Mouse (Mus musculus) MEL (cell line): ENCODE measurements around the gene Cdkn1b. TPM values are rescaled to one million over a fixed set of nuclear protein-coding genes. Genes with fewer than 3 reads are reported as not detected.

ENCODE experiments used
- DNase-seq: peaks from one replicate; pipeline ENCODE4 v3.0.0; 2011; ENCODE audit warnings: low read depth, low spot score
- H3K27ac ChIP-seq: 2 replicates; pipeline ENCODE4 v1.5.1; 2012; ENCODE audit warnings: low read depth, mild to moderate bottlenecking, control low read depth, low read length, moderate library complexity; ENCODE audit not compliant: control insufficient read depth
- H3K27me3 ChIP-seq, 2 experiments: fragments of 150-350 bp in 1 of 2; sonication (generic) in 1 of 2; 2 replicates each; pipeline ENCODE4 v1.6.1; 2012; ENCODE audit warnings: low read length in 2 of 2, mild to moderate bottlenecking in 2 of 2, improper control_type of control experiment in 1 of 2, moderate library complexity in 1 of 2; ENCODE audit not compliant: insufficient read depth in 2 of 2, control insufficient read depth in 1 of 2
- H3K36me3 ChIP-seq, 2 experiments: 2 replicates each; pipeline ENCODE4 v1.6.1; 2012 to 2014; ENCODE audit warnings: low read length in 2 of 2, improper control_type of control experiment in 1 of 2, inconsistent platforms in 1 of 2, mild to moderate bottlenecking in 1 of 2; ENCODE audit not compliant: insufficient read depth in 2 of 2, control insufficient read depth in 1 of 2
- H3K4me1 ChIP-seq, 2 experiments: fragments of 150-350 bp in 1 of 2; sonication (generic) in 1 of 2; 2 replicates each; pipeline ENCODE4 v1.6.1; 2012; ENCODE audit warnings: low read length in 2 of 2, improper control_type of control experiment in 1 of 2, mild to moderate bottlenecking in 1 of 2; ENCODE audit not compliant: insufficient read depth in 2 of 2, control insufficient read depth in 1 of 2
- H3K4me3 ChIP-seq, 2 experiments: fragments of 150-350 bp in 1 of 2; sonication (generic) in 1 of 2; 2 replicates each; pipeline ENCODE4 v1.5.1; 2012; ENCODE audit warnings: low read depth in 2 of 2, low read length in 2 of 2, mild to moderate bottlenecking in 2 of 2, moderate library complexity in 2 of 2, control low read depth in 1 of 2, improper control_type of control experiment in 1 of 2; ENCODE audit not compliant: control insufficient read depth in 1 of 2, insufficient read depth in 1 of 2
- H3K79me2 ChIP-seq: 2 replicates; pipeline ENCODE4 v1.6.1; 2012; ENCODE audit warnings: mild to moderate bottlenecking, low read length, moderate library complexity; ENCODE audit not compliant: control insufficient read depth, poor library complexity, insufficient read depth
- H3K9ac ChIP-seq: 2 replicates; pipeline ENCODE4 v1.6.1; 2012; ENCODE audit warnings: low read depth, mild to moderate bottlenecking, control low read depth, low read length, moderate library complexity; ENCODE audit not compliant: control insufficient read depth, poor library complexity, severe bottlenecking
- H3K9me3 ChIP-seq: fragments of 150-350 bp; sonication (generic); replicated peaks from 2 replicates; pipeline ENCODE4 v1.6.1; 2012; ENCODE audit warnings: mild to moderate bottlenecking, low read length, improper control_type of control experiment, moderate library complexity; ENCODE audit not compliant: insufficient read depth
- BHLHE40 ChIP-seq: IDR thresholded peaks from 2 replicates; pipeline ENCODE4 v1.6.1; 2012; ENCODE audit warnings: low read depth, mild to moderate bottlenecking, inconsistent platforms, low read length, improper control_type of control experiment, borderline replicate concordance
- CHD2 ChIP-seq: IDR thresholded peaks from 2 replicates; pipeline ENCODE4 v1.6.1; 2011; ENCODE audit warnings: low read length, improper control_type of control experiment
- E2F4 ChIP-seq: IDR thresholded peaks from 2 replicates; pipeline ENCODE4 v1.6.1; 2011; ENCODE audit warnings: low read depth, low read length, improper control_type of control experiment, borderline replicate concordance
- ELF1 ChIP-seq: IDR thresholded peaks from 2 replicates; pipeline ENCODE4 v1.6.1; 2014; ENCODE audit warnings: low read depth, mild to moderate bottlenecking, inconsistent platforms, low read length, improper control_type of control experiment, moderate library complexity
- EP300 ChIP-seq, 2 experiments: IDR thresholded peaks; 2 replicates each; pipeline ENCODE4 v1.6.1; 2011; ENCODE audit warnings: improper control_type of control experiment in 2 of 2, low read length in 2 of 2, low read depth in 1 of 2, mild to moderate bottlenecking in 1 of 2
- ETS1 ChIP-seq: IDR thresholded peaks from 2 replicates; pipeline ENCODE4 v1.6.1; 2012; ENCODE audit warnings: low read depth, mild to moderate bottlenecking, inconsistent platforms, low read length, improper control_type of control experiment, moderate library complexity
- GATA1 ChIP-seq: IDR thresholded peaks from 2 replicates; pipeline ENCODE4 v1.6.1; 2011; ENCODE audit warnings: low read depth, low read length, improper control_type of control experiment
- JUND ChIP-seq: IDR thresholded peaks from 2 replicates; pipeline ENCODE4 v1.6.1; 2011; ENCODE audit warnings: low read depth, mild to moderate bottlenecking, improper control_type of control experiment, low read length
- MAZ ChIP-seq: IDR thresholded peaks from 2 replicates; pipeline ENCODE4 v1.6.1; 2012; ENCODE audit warnings: low read depth, mild to moderate bottlenecking, inconsistent platforms, low read length, improper control_type of control experiment
- MXI1 ChIP-seq: IDR thresholded peaks from 2 replicates; pipeline ENCODE4 v1.6.1; 2011; ENCODE audit warnings: mild to moderate bottlenecking, low read depth, low read length, improper control_type of control experiment
- MYB ChIP-seq: IDR thresholded peaks from 2 replicates; pipeline ENCODE4 v1.6.1; 2011; ENCODE audit warnings: mild to moderate bottlenecking, low read depth, low read length, improper control_type of control experiment
- MYC ChIP-seq: IDR thresholded peaks from 2 replicates; pipeline ENCODE4 v1.6.1; 2011; ENCODE audit warnings: low read depth, mild to moderate bottlenecking, low read length, improper control_type of control experiment, moderate library complexity
- NELFE ChIP-seq: IDR thresholded peaks from 2 replicates; pipeline ENCODE4 v1.6.1; 2011; ENCODE audit warnings: low read depth, low read length, improper control_type of control experiment
- NRF1 ChIP-seq: IDR thresholded peaks from 2 replicates; pipeline ENCODE4 v1.6.1; 2014; ENCODE audit warnings: low read depth, mild to moderate bottlenecking, inconsistent platforms, low read length, improper control_type of control experiment, moderate library complexity; ENCODE audit not compliant: poor library complexity, insufficient read depth, severe bottlenecking
- POLR2A ChIP-seq, 2 experiments: IDR thresholded peaks; 2 replicates each; pipeline ENCODE4 v1.6.1; 2011 to 2012; ENCODE audit warnings: low read length in 2 of 2, mild to moderate bottlenecking in 2 of 2, control low read depth in 1 of 2, improper control_type of control experiment in 1 of 2, low read depth in 1 of 2, moderate library complexity in 1 of 2; ENCODE audit not compliant: control insufficient read depth in 1 of 2, insufficient read depth in 1 of 2, poor library complexity in 1 of 2
- POLR2AphosphoS2 ChIP-seq: IDR thresholded peaks from 2 replicates; pipeline ENCODE4 v1.6.1; 2011; ENCODE audit warnings: low read length, improper control_type of control experiment
- POLR2AphosphoS5 ChIP-seq: IDR thresholded peaks from 2 replicates; pipeline ENCODE4 v1.6.1; 2012; ENCODE audit warnings: low read depth, borderline replicate concordance, mild to moderate bottlenecking, inconsistent platforms, low read length, moderate library complexity, mixed read lengths
- RCOR1 ChIP-seq: IDR thresholded peaks from 2 replicates; pipeline ENCODE4 v1.6.1; 2012; ENCODE audit warnings: low read depth, mild to moderate bottlenecking, inconsistent platforms, low read length, improper control_type of control experiment
- SIN3A ChIP-seq: IDR thresholded peaks from 2 replicates; pipeline ENCODE4 v1.6.1; 2012; ENCODE audit warnings: low read length, improper control_type of control experiment, inconsistent platforms
- SMC3 ChIP-seq: IDR thresholded peaks from 2 replicates; pipeline ENCODE4 v1.6.1; 2011; ENCODE audit warnings: low read depth, low read length, improper control_type of control experiment
- TBP ChIP-seq: IDR thresholded peaks from 2 replicates; pipeline ENCODE4 v1.8.0; 2011; ENCODE audit warnings: low read depth, low read length, improper control_type of control experiment
- TCF12 ChIP-seq: IDR thresholded peaks from 2 replicates; pipeline ENCODE4 v1.6.1; 2014; ENCODE audit warnings: low read depth, mild to moderate bottlenecking, inconsistent platforms, low read length, improper control_type of control experiment, moderate library complexity
- UBTF ChIP-seq: IDR thresholded peaks from 2 replicates; pipeline ENCODE4 v1.6.1; 2012; ENCODE audit warnings: low read depth, mild to moderate bottlenecking, inconsistent platforms, low read length, improper control_type of control experiment, moderate library complexity, borderline replicate concordance; ENCODE audit not compliant: insufficient read depth
- USF1 ChIP-seq: IDR thresholded peaks from 2 replicates; pipeline ENCODE4 v1.6.1; 2014; ENCODE audit warnings: low read depth, mild to moderate bottlenecking, inconsistent platforms, low read length, improper control_type of control experiment, moderate library complexity
- USF2 ChIP-seq, 2 experiments: IDR thresholded peaks; 2 replicates each; pipeline ENCODE4 v1.6.1; 2011 to 2012; ENCODE audit warnings: improper control_type of control experiment in 2 of 2, low read length in 2 of 2, borderline replicate concordance in 1 of 2, inconsistent platforms in 1 of 2, low read depth in 1 of 2, mild to moderate bottlenecking in 1 of 2; ENCODE audit not compliant: insufficient read depth in 1 of 2
- ZC3H11A ChIP-seq: IDR thresholded peaks from 2 replicates; pipeline ENCODE4 v1.6.1; 2012; ENCODE audit warnings: low read depth, mild to moderate bottlenecking, inconsistent platforms, low read length, improper control_type of control experiment
- ZKSCAN1 ChIP-seq: IDR thresholded peaks from 2 replicates; pipeline ENCODE4 v1.6.1; 2012; ENCODE audit warnings: low read depth, mild to moderate bottlenecking, inconsistent platforms, low read length, improper control_type of control experiment, moderate library complexity
- ZMIZ1 ChIP-seq: IDR thresholded peaks from 2 replicates; pipeline ENCODE4 v1.6.1; 2012; ENCODE audit warnings: low read depth, mild to moderate bottlenecking, inconsistent platforms, low read length, improper control_type of control experiment, moderate library complexity
- ZNF384 ChIP-seq: IDR thresholded peaks from 2 replicates; pipeline ENCODE4 v1.6.1; 2012; ENCODE audit warnings: low read depth, mild to moderate bottlenecking, inconsistent platforms, low read length, improper control_type of control experiment
- polyA plus RNA-seq, 2 experiments: library from polyadenylated mRNA; stranded (reverse) in 1 of 2; unstranded in 1 of 2; fragments of >175 nt in 1 of 2; fragments of >200 nt in 1 of 2; gene quantifications; 2 replicates each; pipeline versions ENCODE4 v1.2.1 to v1.2.4; 2012; ENCODE audit warnings: low replicate concordance in 2 of 2, low read depth in 1 of 2; ENCODE audit not compliant: insufficient read length in 2 of 2, insufficient read depth in 1 of 2, missing spikeins in 1 of 2
- total RNA-seq: library from RNA; depleted of rRNA; stranded (reverse); fragments of 300-350 nt; gene quantifications from 2 replicates; pipeline ENCODE4 v1.2.3, GENCODE M21; 2012

The Cdkn1b gene
- total and polyA plus RNA-seq, 3 experiments: 7.7 to 21.2 TPM; not detected in 1

- peaks cover 15 to 21% of the 10 kb centered on the region in 2 experiments for H3K4me1 ChIP-seq
- peak; percentile 21; the same call in 1 of the 2 replicates for TF ChIP-seq MAZ
- no peak for TF ChIP-seq ZKSCAN1
- no peak for TF ChIP-seq JUND
- TF ChIP-seq MXI1: peak; percentile 59
- TF ChIP-seq USF2 (IDR thresholded peaks at IDR 0.05; ENCODE audit: borderline replicate concordance in 1 of 2, insufficient read depth in 1 of 2, low read depth in 1 of 2, low read length in 2 of 2): 0 out of 4 replicates have a peak, but pooled peaks of 1 of the 2 experiments have one; percentile 33
- TF ChIP-seq ELF1: no peak
- no peak; the same call in 1 of the 2 replicates for TF ChIP-seq E2F4
- TF ChIP-seq NELFE: no peak
- no peak; the same call in 1 of the 2 replicates for TF ChIP-seq SIN3A
- TF ChIP-seq POLR2AphosphoS2: no peak
- no peak for TF ChIP-seq UBTF
- no peak for TF ChIP-seq MYB
- peak; percentile 89 for TF ChIP-seq USF1
- no peak for TF ChIP-seq TCF12
- no peak; the same call in 1 of the 2 replicates for TF ChIP-seq ZMIZ1
- TF ChIP-seq EP300 (IDR thresholded peaks at IDR 0.05; ENCODE audit: low read depth in 1 of 2, low read length in 2 of 2): peak in 1 of 2 experiments; percentile 1; a peak in 2 of 4 replicates
- no peak for TF ChIP-seq BHLHE40
- peak; percentile 6 for TF ChIP-seq ETS1
- H3K27ac ChIP-seq: peak overlapping the region; percentile 93
- H3K27me3 ChIP-seq: no peaks in the 10 kb centered on the region
- H3K4me3 ChIP-seq: peak overlapping the region; percentile 76 to 86
- H3K9ac ChIP-seq: peak overlapping the region; percentile 85
- H3K9me3 ChIP-seq: no peaks in the 10 kb centered on the region
- peaks cover 33% of the 10 kb centered on the region for H3K79me2 ChIP-seq
- peaks cover 2 to 31% of the 10 kb centered on the region in 2 experiments; a peak in 3 of 4 replicates for H3K36me3 ChIP-seq
- DNase-seq: no peak
These were observed 8.7 kb downstream of the Cdkn1b start for GRCm38 (mm10) chr6:134928889-134929310.

- peak; percentile 55 for DNase-seq
- Histone ChIP-seq H3K9me3 (no peaks in the 10 kb centered on the region), H3K9ac (peak overlapping the region; percentile 85), H3K4me1 (peaks cover 10 to 27% of the 10 kb centered on the region in 2 experiments), H3K36me3 (peaks cover 0 to 33% of the 10 kb centered on the region in 2 experiments; a peak in 3 of 4 replicates), H3K4me3 (peak overlapping the region; percentile 56 to 86), H3K27ac (peak overlapping the region; percentile 60), H3K27me3 (no peaks in the 10 kb centered on the region), H3K79me2 (peaks cover 36% of the 10 kb centered on the region)
- TF ChIP-seq CHD2 (no peak), ZNF384 (no peak), RCOR1 (peak; percentile 61), EP300 (IDR thresholded peaks at IDR 0.05; ENCODE audit: low read depth in 1 of 2, low read length in 2 of 2) (no peak; a peak in 1 of 4 replicates), BHLHE40 (peak; percentile 87), ETS1 (peak; percentile 29; the same call in 1 of the 2 replicates), MXI1 (peak; percentile 24), USF1 (peak; percentile 72), ZMIZ1 (no peak), MYC (0 out of 2 replicates have a peak, but pooled peaks have one; percentile 21), POLR2AphosphoS5 (no peak), GATA1 (0 out of 2 replicates have a peak, but pooled peaks have one; percentile 5), POLR2A (IDR thresholded peaks at IDR 0.05; ENCODE audit: control insufficient read depth in 1 of 2, insufficient read depth in 1 of 2, low read depth in 1 of 2, low read length in 2 of 2, poor library complexity in 1 of 2) (no peak; a peak in 1 of 4 replicates), NRF1 (no peak), E2F4 (no peak), ZC3H11A (no peak), TBP (0 out of 2 replicates have a peak, but pooled peaks have one; percentile 24), NELFE (no peak), SMC3 (no peak), UBTF (no peak)
These were observed 9.7 kb downstream of the Cdkn1b start for GRCm38 (mm10) chr6:134929926-134930325.
